Comparison of ENCODE assay signal across 8 mouse cellular contexts in the genomic region with DNA sequence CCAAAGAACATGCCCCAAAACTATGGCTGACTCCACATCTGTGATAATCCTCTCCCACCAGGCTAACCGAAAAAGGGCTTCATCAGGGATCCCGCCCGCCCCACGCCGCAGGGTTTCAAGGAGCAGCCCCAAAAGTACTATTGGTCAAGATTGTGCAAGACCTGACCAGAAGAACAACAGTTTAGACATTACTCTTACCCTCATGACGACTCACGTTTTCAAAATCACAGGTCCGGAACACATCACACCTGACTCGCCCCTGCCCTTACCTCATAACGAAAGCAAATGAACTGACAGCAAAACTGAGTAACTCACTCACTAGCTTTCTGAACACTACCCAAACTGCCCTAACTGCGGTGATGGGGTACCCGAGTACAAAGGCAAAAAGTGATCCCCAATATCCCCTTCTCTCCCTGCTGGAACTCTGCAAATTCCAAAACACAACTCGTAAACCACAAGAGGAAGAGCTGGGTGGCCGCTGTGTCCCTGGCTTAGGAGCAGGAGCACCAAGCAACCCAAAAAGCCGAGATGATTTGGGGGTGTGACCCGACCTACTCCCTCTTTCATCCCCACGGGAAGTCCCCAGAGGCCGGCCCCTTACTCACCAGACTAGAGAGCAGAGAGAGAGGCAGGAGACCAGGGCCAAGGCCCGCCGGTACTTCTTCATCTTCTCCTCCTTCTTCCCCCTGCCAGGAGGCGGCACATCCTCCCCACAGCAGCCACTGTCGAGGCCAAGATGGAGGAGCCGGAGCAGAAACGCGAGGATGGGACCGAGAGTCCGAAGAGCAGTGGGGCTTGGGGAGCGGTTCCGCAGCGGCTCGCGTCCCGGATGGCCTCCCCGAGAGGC. TPM values are rescaled to one million over a fixed set of nuclear protein-coding genes. Genes with fewer than 3 reads are reported as not detected.
DNase-seq lines count a peak whose midpoint lies in the region; ATAC-seq and TF ChIP-seq lines count a peak whose summit lies in the region.

No protein-coding gene starts in this region.

- no peaks in the 10 kb centered on the region for H3K27me3 ChIP-seq in heart, embryonic 15.5 days
- no peaks in the 10 kb centered on the region for H3K27me3 ChIP-seq in embryonic facial prominence, embryonic 13.5 days
- H3K27me3 ChIP-seq in liver, embryonic 16.5 days (ENCODE audit: control insufficient read depth, insufficient read depth, low read depth, low read length), result no peaks in the 10 kb centered on the region

- no peak for DNase-seq in heart, adult 18-20 months
- DNase-seq in ES-E14 (ENCODE audit: low read depth, low spot score), result no peak
- peak; percentile 41 for DNase-seq in neural tube, embryonic 10.5 days (ENCODE audit: extremely low spot score, low spot score)
- no peak for DNase-seq in gastrocnemius, postnatal 25 days

- no peaks in the 10 kb centered on the region for H3K9me3 ChIP-seq in heart, embryonic 15.5 days (replicated peaks)
- no peaks in the 10 kb centered on the region for H3K9me3 ChIP-seq in ES-E14 (ENCODE audit: control insufficient read depth, insufficient read depth, low read depth, low read length)
- no peaks in the 10 kb centered on the region for H3K9me3 ChIP-seq in embryonic facial prominence, embryonic 13.5 days
- no peaks in the 10 kb centered on the region for H3K9me3 ChIP-seq in liver, embryonic 16.5 days (replicated peaks; ENCODE audit: control insufficient read depth, low read length)

- H3K36me3 ChIP-seq in heart, embryonic 15.5 days, result no peaks in the 10 kb centered on the region
- no peaks in the 10 kb centered on the region for H3K36me3 ChIP-seq in ES-E14 (ENCODE audit: control insufficient read depth, insufficient read depth, low read length, poor library complexity, severe bottlenecking)
- H3K36me3 ChIP-seq in embryonic facial prominence, embryonic 13.5 days, result no peaks in the 10 kb centered on the region
- H3K36me3 ChIP-seq in liver, embryonic 16.5 days (ENCODE audit: control insufficient read depth, insufficient read depth), result no peaks in the 10 kb centered on the region

- peaks cover 22% of the 10 kb centered on the region for H3K4me1 ChIP-seq in heart, embryonic 15.5 days (replicated peaks)
- peaks cover 0 to 1% of the 10 kb centered on the region in 2 experiments; a peak in 1 of 4 replicates for H3K4me1 ChIP-seq in ES-E14 (ENCODE audit: control insufficient read depth in 2 of 2, insufficient read depth in 2 of 2, low read length in 2 of 2, poor library complexity in 1 of 2)
- H3K4me1 ChIP-seq in embryonic facial prominence, embryonic 13.5 days, result peaks cover 16% of the 10 kb centered on the region
- H3K4me1 ChIP-seq in liver, embryonic 16.5 days (ENCODE audit: control insufficient read depth, low read depth, low read length), result peaks cover 13% of the 10 kb centered on the region

- H3K4me2 ChIP-seq in heart, embryonic 15.5 days, result peak overlapping the region; percentile 65
- peak overlapping the region; percentile 81 for H3K4me2 ChIP-seq in embryonic facial prominence, embryonic 13.5 days
- peak overlapping the region; percentile 77 for H3K4me2 ChIP-seq in liver, embryonic 16.5 days (ENCODE audit: low read depth, low read length)

- H3K27ac ChIP-seq in heart, embryonic 15.5 days, result peak overlapping the region; percentile 99
- H3K27ac ChIP-seq in ES-E14 (ENCODE audit: insufficient read depth, low read depth, low read length, poor library complexity, severe bottlenecking), result peak overlapping the region; percentile 69
- peak overlapping the region; percentile 98 for H3K27ac ChIP-seq in embryonic facial prominence, embryonic 13.5 days
- H3K27ac ChIP-seq in liver, embryonic 16.5 days (ENCODE audit: low read length), result peak overlapping the region; percentile 99

- WGBS in heart, embryonic 15.5 days, result under 1% methylated on average over 34 of the region's 34 CpGs
- WGBS in embryonic facial prominence, embryonic 13.5 days, result under 1% methylated on average over 34 of the region's 34 CpGs
- WGBS in liver, embryonic 16.5 days (ENCODE audit: insufficient replicate concordance), result under 1% methylated on average over 34 of the region's 34 CpGs

- H3K9ac ChIP-seq in heart, embryonic 15.5 days, result peak overlapping the region; percentile 89
- peak overlapping the region; percentile 92 for H3K9ac ChIP-seq in ES-E14 (ENCODE audit: insufficient read depth, low read depth, low read length, poor library complexity, severe bottlenecking)
- H3K9ac ChIP-seq in embryonic facial prominence, embryonic 13.5 days, result peak overlapping the region; percentile 95
- peak overlapping the region; percentile 96 for H3K9ac ChIP-seq in liver, embryonic 16.5 days (ENCODE audit: low read depth, low read length)

- H3K4me3 ChIP-seq in heart, embryonic 15.5 days, result peak overlapping the region; percentile 96
- H3K4me3 ChIP-seq in ES-E14 (ENCODE audit: insufficient read depth in 1 of 2, low read depth in 1 of 2, low read length in 2 of 2, poor library complexity in 1 of 2, severe bottlenecking in 1 of 2), result peak overlapping the region; percentile 71 to 78
- H3K4me3 ChIP-seq in embryonic facial prominence, embryonic 13.5 days, result peak overlapping the region; percentile 89
- H3K4me3 ChIP-seq in liver, embryonic 16.5 days (ENCODE audit: low read depth, low read length), result peak overlapping the region; percentile 87

- peak; percentile 36 for ATAC-seq in heart, embryonic 15.5 days (replicated peaks; ENCODE audit: insufficient number of reproducible peaks, insufficient read depth, low FRiP score, low read depth)
- peak; percentile 26 for ATAC-seq in embryonic facial prominence, embryonic 13.5 days (ENCODE audit: insufficient number of reproducible peaks, insufficient read depth, low FRiP score, low TSS enrichment, low read depth)
- peak; percentile 22 for ATAC-seq in inflammation-experienced regulatory T-cells, adult 6 months
- ATAC-seq in liver, embryonic 16.5 days (ENCODE audit: low read depth), result peak; percentile 3

- in situ Hi-C loops in ES-E14 (cut with MboI; ENCODE audit: low sequenced_read_pairs in 2 of 2, unreplicated experiment in 2 of 2), result no loop called here

TF ChIP-seq in ES-E14, 5 proteins besides CTCF, POLR2A, EP300 and RAD21:
- no peak for TF ChIP-seq ZNF384 (IDR thresholded peaks at IDR 0.05; ENCODE audit: low read depth, low read length)
- TF ChIP-seq HCFC1 (IDR thresholded peaks at IDR 0.05; ENCODE audit: borderline replicate concordance, insufficient read depth, low read length), result no peak
- TF ChIP-seq CHD2 (IDR thresholded peaks at IDR 0.05; ENCODE audit: low read depth, low read length), result no peak
- TF ChIP-seq ZC3H11A (IDR thresholded peaks at IDR 0.05; ENCODE audit: borderline replicate concordance, low read depth, low read length), result no peak
- TF ChIP-seq MAFK (IDR thresholded peaks at IDR 0.05; ENCODE audit: insufficient read depth, low read depth, low read length), result no peak
TF ChIP-seq in ES-E14: peak in this region for 0.

RNA-seq across cellular contexts. Expression of a gene that starts 0.6 kb away (rescaled TPM):
- polyA plus RNA-seq in heart, embryonic 15.5 days (2015; fragmentation: Nextera tagmentation; extraction: Ambion mirVana), result 11.6 and 13.4 TPM in 2 replicates
- total RNA-seq in heart, adult 18-20 months (2021), result 10 to 100 TPM; 14.1 to 14.8 TPM
- total RNA-seq in ES-E14 (2012; rRNA removed), result 48.2 and 56.9 TPM in 2 replicates
- polyA plus RNA-seq in embryonic facial prominence, embryonic 13.5 days (2015; fragmentation: Nextera tagmentation; extraction: Ambion mirVana), result 25.2 and 25.3 TPM in 2 replicates
- 10 to 100 TPM; 29.4 to 39.1 (median 38.9) TPM for polyA plus RNA-seq in inflammation-experienced regulatory T-cells, adult 6 months (2017; shearing (Covaris generic))
- 13.4 and 15.2 TPM in 2 replicates for polyA plus RNA-seq in liver, embryonic 16.5 days (2015; fragmentation: Nextera tagmentation; extraction: Ambion mirVana)
- total RNA-seq in gastrocnemius, postnatal 25 days (2021), result 1 to 10 TPM; 7.6 to 8.5 TPM
